In the genomic region with DNA sequence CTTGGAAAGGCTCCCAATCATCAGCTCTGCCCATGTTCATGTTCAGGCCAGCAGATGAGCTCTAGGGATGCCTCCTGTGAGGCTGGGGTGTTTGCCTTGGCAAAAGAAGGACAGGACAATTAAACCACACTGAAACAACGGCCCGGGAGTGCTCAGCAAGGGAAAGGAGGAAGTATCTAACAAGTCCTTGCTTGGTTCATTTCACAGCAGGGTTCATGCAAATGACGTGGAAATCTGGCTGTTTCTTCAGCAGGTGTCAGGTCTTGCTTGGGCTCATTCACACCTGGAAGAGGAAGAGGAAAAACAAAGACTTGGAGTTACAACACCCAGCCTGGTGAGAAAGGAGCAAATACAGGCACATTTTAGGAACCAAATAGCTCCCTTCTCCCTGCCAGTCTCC, we compare ENCODE assay signal across 12 mouse cellular contexts.
"Had no signal": no experiment of that assay in that cellular context is flagged by ENCODE, and none has a peak within 500 bp of the region (broad histone marks: within the 10 kb centered on the region; RNA-seq: fewer than 3 reads in every experiment).

No protein-coding gene starts in this region.

- DNase-seq: kidney, adult 18-20 months; kidney, postnatal 10 days; liver; liver, embryonic 13.5 days; liver, postnatal 0 days; lung, postnatal 14 days; right cerebral cortex, adult 18-20 months; thymus, postnatal 36 days had no signal

- H3K4me3 ChIP-seq: limb, embryonic 12.5 days; liver, embryonic 13.5 days; lung, embryonic 15.5 days; midbrain, embryonic 13.5 days had no signal

- H3K4me1 ChIP-seq: liver, embryonic 13.5 days; lung, embryonic 15.5 days; midbrain, embryonic 13.5 days had no signal

- ATAC-seq: liver, postnatal 0 days had no signal

- H3K9me3 ChIP-seq: limb, embryonic 12.5 days; liver, embryonic 13.5 days; lung, embryonic 15.5 days; midbrain, embryonic 13.5 days had no signal

- H3K27me3 ChIP-seq: limb, embryonic 12.5 days; liver, embryonic 13.5 days; lung, embryonic 15.5 days; midbrain, embryonic 13.5 days had no signal

- H3K27ac ChIP-seq: limb, embryonic 12.5 days; liver, embryonic 13.5 days; lung, embryonic 15.5 days; macrophage; midbrain, embryonic 13.5 days had no signal

- H3K36me3 ChIP-seq: liver, embryonic 13.5 days; lung, embryonic 15.5 days; midbrain, embryonic 13.5 days had no signal
